Mouse (Mus musculus) limb, embryonic 14.5 days (tissue): ENCODE results near the gene Dusp12. TPM values are rescaled to one million over a fixed set of nuclear protein-coding genes. Genes with fewer than 3 reads are reported as not detected.
A peak's percentile ranks its signal among the peaks of the same experiment; 100 is the strongest.

Source experiments
- ATAC-seq: fragments of 200-750 bp; cut with Nextera tagmentation; 2 replicates; pipeline ENCODE4 v1.8.0; 2017; ENCODE audit warnings: low read depth, moderate number of reproducible peaks, moderate TSS enrichment; ENCODE audit not compliant: low FRiP score
- DNase-seq: peaks from one replicate; pipeline ENCODE4 v3.0.0-alpha.2; 2015; ENCODE audit warnings: low spot score
- H3K27ac ChIP-seq: fragments of 300-500 bp; sonication (generic); replicated peaks from 2 replicates; pipeline ENCODE4 v1.5.1; 2014; ENCODE audit warnings: low read depth, mild to moderate bottlenecking, low read length, moderate library complexity, mixed read lengths
- H3K27me3 ChIP-seq: fragments of 300-500 bp; sonication (generic); 2 replicates; pipeline ENCODE4 v1.6.1; 2014; ENCODE audit warnings: low read length, mixed read lengths; ENCODE audit not compliant: control insufficient read depth, insufficient read depth
- H3K36me3 ChIP-seq: fragments of 300-500 bp; sonication (generic); 2 replicates; pipeline ENCODE4 v1.6.1; 2014; ENCODE audit warnings: mild to moderate bottlenecking, low read length, moderate library complexity, mixed read lengths; ENCODE audit not compliant: control insufficient read depth, insufficient read depth
- H3K4me1 ChIP-seq: fragments of 300-500 bp; sonication (generic); 2 replicates; pipeline ENCODE4 v1.6.1; 2014; ENCODE audit warnings: antibody characterized with exemption, low read length, mixed read lengths; ENCODE audit not compliant: control insufficient read depth, insufficient read depth
- H3K4me2 ChIP-seq: fragments of 300-500 bp; sonication (generic); replicated peaks from 2 replicates; pipeline ENCODE4 v1.6.1; 2014; ENCODE audit warnings: low read depth, mild to moderate bottlenecking, low read length, moderate library complexity; ENCODE audit not compliant: severe bottlenecking
- H3K4me3 ChIP-seq: fragments of 300-500 bp; sonication (generic); replicated peaks from 2 replicates; pipeline ENCODE4 v1.5.1; 2014; ENCODE audit warnings: low read length
- H3K9ac ChIP-seq: fragments of 300-500 bp; sonication (generic); 2 replicates; pipeline ENCODE4 v1.6.1; 2014; ENCODE audit warnings: mild to moderate bottlenecking, low read depth, low read length, moderate library complexity; ENCODE audit not compliant: severe bottlenecking
- H3K9me3 ChIP-seq: fragments of 300-500 bp; sonication (generic); 2 replicates; pipeline ENCODE4 v1.6.1; 2016; ENCODE audit warnings: low read length; ENCODE audit not compliant: control insufficient read depth
- POLR2A ChIP-seq: fragments of 200-500 bp; IDR thresholded peaks from 2 replicates; pipeline ENCODE4 v1.8.0; 2012; ENCODE audit warnings: inconsistent platforms, mild to moderate bottlenecking, moderate library complexity, borderline replicate concordance; ENCODE audit not compliant: insufficient read depth, insufficient read length; ENCODE audit errors: extremely low read depth
- WGBS: fragments of 180-500 bp; shearing (Covaris S2); extraction: QIAGEN DNeasy Blood & Tissue Kit; methylation state at CpG from one replicate; pipeline ENCODE4 v1.1.7; 2014; 5-methylcytosine and 5-hydroxymethylcytosine counted together
- polyA plus RNA-seq, 2 experiments: library from polyadenylated mRNA; depleted of rRNA in 1 of 2; stranded (reverse) in 1 of 2; unstranded in 1 of 2; fragments of >200 nt; fragmentation: Nextera tagmentation in 1 of 2; extraction: Ambion mirVana in 1 of 2; gene quantifications; 2 replicates each; pipeline versions ENCODE4 v1.2.1 to v1.2.3; 2012 to 2014

Dusp12 gene
- polyA plus RNA-seq, 2 experiments = 51.5 to 58.5 TPM

- peak overlapping the region; percentile 44; the same call in 1 of the 2 replicates for H3K9ac ChIP-seq
- WGBS = 1% methylated on average over 62 of the region's 71 CpGs
- H3K27me3 ChIP-seq = peaks cover 33% of the 10 kb centered on the region
Observed at GRCm38 (mm10) chr1:170907456-170908191, 22.3 kb upstream of the Dusp12 start.

GRCm38 (mm10) chr1:170907111-170907455, 21.7 kb upstream of the Dusp12 start:
- no peaks in the 10 kb centered on the region for H3K9me3 ChIP-seq
- H3K4me2 ChIP-seq = peak overlapping the region; percentile 91
- H3K4me3 ChIP-seq = peak overlapping the region; percentile 48
- H3K36me3 ChIP-seq = no peaks in the 10 kb centered on the region
- no peak overlapping the region for H3K27ac ChIP-seq
- DNase-seq (no peak), ATAC-seq (no peak)
- WGBS = 23% methylated on average over 11 of the region's 11 CpGs
- peaks cover 7% of the 10 kb centered on the region; the same call in 1 of the 2 replicates for H3K4me1 ChIP-seq
- peaks cover 33% of the 10 kb centered on the region for H3K27me3 ChIP-seq
- H3K9ac ChIP-seq = 0 out of 2 replicates have a peak overlapping the region, but pooled peaks have one; percentile 44
- TF ChIP-seq POLR2A = no peak

More at GRCm38 (mm10) chr1:170907456-170908191, 22.3 kb upstream of the Dusp12 start:
- peak; percentile 6 for DNase-seq
- no peaks in the 10 kb centered on the region for H3K36me3 ChIP-seq
- peak; percentile 47; the same call in 1 of the 2 replicates for ATAC-seq
- H3K4me2 ChIP-seq = peak overlapping the region; percentile 91
- no peak overlapping the region for H3K27ac ChIP-seq
- TF ChIP-seq POLR2A = no peak
- H3K9me3 ChIP-seq = no peaks in the 10 kb centered on the region
- peak overlapping the region; percentile 48 for H3K4me3 ChIP-seq
- H3K4me1 ChIP-seq = peaks cover 7% of the 10 kb centered on the region; the same call in 1 of the 2 replicates

GRCm38 (mm10) chr1:170903485-170903884, 18.1 kb upstream of the Dusp12 start:
- H3K4me3 ChIP-seq = no peak overlapping the region
- no peak for ATAC-seq
- H3K36me3 ChIP-seq = no peaks in the 10 kb centered on the region
- peaks cover 5% of the 10 kb centered on the region; the same call in 1 of the 2 replicates for H3K4me1 ChIP-seq
- TF ChIP-seq POLR2A = no peak
- H3K9me3 ChIP-seq = no peaks in the 10 kb centered on the region
- WGBS = 71% methylated on average over 5 of the region's 5 CpGs
- H3K9ac ChIP-seq = no peak overlapping the region
- H3K4me2 ChIP-seq = no peak overlapping the region
- no peak for DNase-seq
- H3K27ac ChIP-seq = no peak overlapping the region
- peaks cover 25% of the 10 kb centered on the region for H3K27me3 ChIP-seq

- H3K4me3 ChIP-seq = no peak overlapping the region
- no peaks in the 10 kb centered on the region for H3K36me3 ChIP-seq
- H3K4me1 ChIP-seq = no peaks in the 10 kb centered on the region
- H3K4me2 ChIP-seq = no peak overlapping the region
- TF ChIP-seq POLR2A = no peak
- no peak; the same call in 1 of the 2 replicates for ATAC-seq
- H3K27ac ChIP-seq = no peak overlapping the region
- H3K9me3 ChIP-seq = no peaks in the 10 kb centered on the region
- peaks cover 8% of the 10 kb centered on the region; the same call in 1 of the 2 replicates for H3K27me3 ChIP-seq
- DNase-seq = peak; percentile 89
- WGBS = 34% methylated on average over 10 of the region's 10 CpGs
- no peak overlapping the region for H3K9ac ChIP-seq
Observed at GRCm38 (mm10) chr1:170901536-170902238, 16.3 kb upstream of the Dusp12 start.

- H3K4me3 ChIP-seq = no peak overlapping the region
- no peaks in the 10 kb centered on the region for H3K4me1 ChIP-seq
- no peak overlapping the region for H3K9ac ChIP-seq
- 34% methylated on average over 10 of the region's 10 CpGs for WGBS
- no peak for TF ChIP-seq POLR2A
- no peaks in the 10 kb centered on the region for H3K9me3 ChIP-seq
- no peak overlapping the region for H3K27ac ChIP-seq
- no peak overlapping the region for H3K4me2 ChIP-seq
- no peak for ATAC-seq
- DNase-seq = peak; percentile 91
- H3K36me3 ChIP-seq = no peaks in the 10 kb centered on the region
- 0 out of 2 replicates have a peak, but pooled peaks cover under 1% of the 10 kb centered on the region for H3K27me3 ChIP-seq
Observed at GRCm38 (mm10) chr1:170900799-170901467, 15.6 kb upstream of the Dusp12 start.
